Mouse (Mus musculus): ENCODE results near the gene Pigo.

- TF ChIP-seq CTCF (IDR thresholded peaks at IDR 0.05): peak; percentile 69
- no peak for TF ChIP-seq EP300 (IDR thresholded peaks at IDR 0.05)
Measured at GRCm38 (mm10) chr4:43005765-43006164, 19.9 kb downstream of the Pigo start.

All from lung, postnatal 0 days (tissue).